Mouse (Mus musculus) embryonic facial prominence, embryonic 15.5 days (tissue): ENCODE measurements around the gene Trappc3. TPM values are rescaled to one million over a fixed set of nuclear protein-coding genes. Genes with fewer than 3 reads are reported as not detected.

Source experiments
- ATAC-seq: fragments of 200-750 bp; cut with Nextera tagmentation; 2 replicates; pipeline ENCODE4 v1.8.0; 2017; ENCODE audit warnings: low read depth, moderate TSS enrichment; ENCODE audit not compliant: insufficient number of reproducible peaks, low FRiP score, low TSS enrichment
- H3K27ac ChIP-seq: fragments of 300-500 bp; sonication (generic); replicated peaks from 2 replicates; pipeline ENCODE4 v1.5.1; 2015; ENCODE audit warnings: mild to moderate bottlenecking, inconsistent platforms
- H3K27me3 ChIP-seq: fragments of 300-500 bp; sonication (generic); 2 replicates; pipeline ENCODE4 v1.6.1; 2015; ENCODE audit warnings: inconsistent platforms
- H3K36me3 ChIP-seq: fragments of 300-500 bp; sonication (generic); 2 replicates; pipeline ENCODE4 v1.6.1; 2015; ENCODE audit warnings: mild to moderate bottlenecking, inconsistent platforms
- H3K4me1 ChIP-seq: fragments of 300-500 bp; sonication (generic); 2 replicates; pipeline ENCODE4 v1.6.1; 2015; ENCODE audit warnings: inconsistent platforms
- H3K4me2 ChIP-seq: fragments of 300-500 bp; sonication (generic); replicated peaks from 2 replicates; pipeline ENCODE4 v1.6.1; 2015; ENCODE audit warnings: mild to moderate bottlenecking, inconsistent platforms
- H3K4me3 ChIP-seq: fragments of 300-500 bp; sonication (generic); replicated peaks from 2 replicates; pipeline ENCODE4 v1.5.1; 2015; ENCODE audit warnings: mild to moderate bottlenecking, inconsistent platforms
- H3K9ac ChIP-seq: fragments of 300-500 bp; sonication (generic); 2 replicates; pipeline ENCODE4 v1.6.1; 2015; ENCODE audit warnings: inconsistent platforms
- H3K9me3 ChIP-seq: fragments of 300-500 bp; sonication (generic); replicated peaks from 2 replicates; pipeline ENCODE4 v1.6.1; 2016; ENCODE audit warnings: inconsistent platforms
- WGBS: fragments of 180-500 bp; shearing (Covaris S2); methylation state at CpG from one replicate; pipeline ENCODE4 v1.1.7; 2015; 5-methylcytosine and 5-hydroxymethylcytosine counted together
- polyA plus RNA-seq: library from polyadenylated mRNA; unstranded; fragments of >200 nt; fragmentation: Nextera tagmentation; extraction: Ambion mirVana; gene quantifications from 2 replicates; pipeline ENCODE4 v1.2.1, GENCODE M21; 2015

Gene Trappc3
- polyA plus RNA-seq, 1 experiment from 2014 or later: 124 TPM

DNA sequence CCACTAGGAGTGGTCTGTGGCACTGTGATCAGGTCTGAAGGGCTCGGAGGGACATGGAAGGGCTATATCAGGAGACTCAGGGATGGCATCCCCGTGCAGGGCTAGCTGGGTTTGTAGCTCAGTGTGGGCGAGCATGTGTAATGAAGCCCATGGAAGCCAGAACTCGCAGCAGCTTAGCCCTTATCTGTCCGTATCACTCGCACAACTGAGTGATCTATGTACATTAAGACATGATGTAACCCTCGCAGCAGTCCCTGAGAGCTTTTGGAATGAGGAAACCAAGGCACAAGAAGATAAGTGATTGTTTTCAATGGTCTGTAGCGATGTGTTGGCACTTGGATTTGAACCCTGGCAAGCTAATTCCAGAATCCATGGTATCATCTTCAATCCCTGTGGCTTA lies 21.5 kb downstream of the Trappc3 start:
- no peak overlapping the region for H3K4me3 ChIP-seq
- no peaks in the 10 kb centered on the region for H3K36me3 ChIP-seq
- H3K4me2 ChIP-seq: no peak overlapping the region
- no peaks in the 10 kb centered on the region for H3K9me3 ChIP-seq
- H3K4me1 ChIP-seq: peaks cover 37% of the 10 kb centered on the region
- H3K9ac ChIP-seq: no peak overlapping the region
- 81% methylated on average over 8 of the region's 8 CpGs for WGBS
- ATAC-seq: no peak
- peaks cover 14% of the 10 kb centered on the region for H3K27me3 ChIP-seq
- H3K27ac ChIP-seq: no peak overlapping the region

DNA sequence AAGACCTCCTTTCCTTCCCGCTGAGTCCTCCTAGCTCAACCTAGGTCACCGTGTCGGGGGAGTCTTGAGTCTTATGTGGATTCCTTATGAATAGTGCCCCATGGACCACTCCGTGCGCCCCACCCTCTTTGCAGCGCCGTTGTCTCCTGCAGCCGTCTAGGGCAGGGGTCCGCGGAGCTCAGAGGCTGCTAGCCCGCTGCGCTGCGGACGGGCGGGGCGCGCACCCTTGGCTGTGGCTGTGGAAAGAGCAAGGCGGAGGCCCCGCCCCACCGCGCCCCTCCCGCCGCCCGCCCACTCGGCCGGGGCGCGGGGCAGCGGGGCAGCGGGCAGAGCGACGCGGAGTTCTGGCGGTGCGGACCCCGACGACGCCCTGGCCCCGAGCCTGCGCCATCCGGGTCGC lies 24.4 kb downstream of the Trappc3 start, which contains the start of gene Col8a2:
Col8a2 (plus strand) TSS at position 302 of the 400 bp plus-strand sequence.
- Histone ChIP-seq H3K9me3 (no peaks in the 10 kb centered on the region), H3K9ac (peak within 1 kb of the TSS; percentile 37; the same call in 1 of the 2 replicates), H3K4me2 (peak within 1 kb of the TSS; percentile 82), H3K27ac (peak within 1 kb of the TSS; percentile 84), H3K27me3 (peaks cover 16% of the 10 kb centered on the region), H3K4me1 (peaks cover 39% of the 10 kb centered on the region), H3K4me3 (peak within 1 kb of the TSS; percentile 59), H3K36me3 (no peaks in the 10 kb centered on the region)
- peak; percentile 56 for ATAC-seq
- WGBS: 3% methylated on average over 40 of the region's 42 CpGs

DNA sequence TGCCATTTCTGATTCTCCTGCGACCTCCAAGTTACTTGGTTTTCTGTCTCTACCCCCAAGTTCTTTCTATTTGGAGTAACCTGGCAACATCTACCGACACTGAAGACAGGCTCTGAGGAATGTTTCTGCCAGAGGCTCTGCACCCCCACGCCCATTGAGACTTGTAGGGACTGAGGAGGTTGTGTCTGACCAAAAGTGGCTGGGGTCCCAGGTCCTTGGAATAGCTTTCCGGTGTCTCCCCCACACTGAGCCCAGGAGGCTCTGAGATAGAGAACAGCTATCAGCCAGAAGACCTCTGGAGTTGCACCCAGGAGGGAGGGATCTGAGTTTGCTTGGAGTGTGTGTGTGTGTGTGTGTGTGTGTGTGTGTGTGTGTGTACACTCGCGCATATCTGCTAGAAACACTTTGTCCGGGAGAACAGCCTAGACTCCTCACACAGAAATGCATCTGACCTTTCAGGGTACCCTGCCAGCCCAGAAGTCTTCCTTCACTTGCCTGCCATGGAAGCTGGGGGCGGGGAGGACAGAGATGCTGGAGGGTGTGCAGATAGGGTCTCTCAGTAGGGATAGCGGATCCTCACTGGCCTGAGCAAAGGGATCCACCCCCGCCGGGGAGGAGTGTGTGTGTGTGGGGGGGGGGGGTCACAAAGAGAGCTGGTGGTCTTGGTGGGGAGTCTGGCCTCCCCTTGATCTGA lies 25.3 kb downstream of the Trappc3 start:
- H3K4me1 ChIP-seq: peaks cover 35% of the 10 kb centered on the region

DNA sequence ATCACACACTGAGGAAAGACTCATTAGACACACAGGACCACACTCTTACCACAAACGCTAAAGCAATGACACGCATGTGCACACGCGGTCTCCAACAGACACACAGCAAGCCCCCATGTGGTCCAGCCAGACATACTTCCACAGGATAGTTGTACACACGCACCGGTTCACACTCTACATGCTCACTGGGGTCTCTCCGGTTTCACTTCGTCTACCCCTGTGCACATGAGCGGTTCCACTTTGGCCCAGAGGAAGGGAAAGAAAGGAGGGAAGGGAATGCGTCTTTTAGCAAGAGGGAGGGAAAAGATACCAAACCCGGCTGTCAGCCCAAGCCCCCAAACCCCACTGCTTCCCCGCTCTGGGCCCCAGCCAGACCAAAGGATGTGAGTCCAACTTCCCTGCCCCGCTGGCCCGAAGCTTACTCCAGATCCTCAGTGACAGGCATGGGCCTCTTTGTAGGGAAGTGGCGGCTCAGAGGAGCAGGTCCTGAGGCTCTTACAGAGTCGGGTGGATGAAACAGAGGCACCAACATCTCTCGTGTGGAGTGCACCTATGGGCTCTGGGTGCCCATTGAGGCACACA lies 26.1 kb downstream of the Trappc3 start:
- WGBS: 23% methylated on average over 17 of the region's 17 CpGs
- H3K36me3 ChIP-seq: no peaks in the 10 kb centered on the region
- H3K27ac ChIP-seq: peak overlapping the region; percentile 84
- H3K9me3 ChIP-seq: no peaks in the 10 kb centered on the region
- no peak overlapping the region for H3K9ac ChIP-seq
- peak overlapping the region; percentile 82 for H3K4me2 ChIP-seq
- ATAC-seq: peak; percentile 55
- peak overlapping the region; percentile 59 for H3K4me3 ChIP-seq
- peaks cover 35% of the 10 kb centered on the region for H3K4me1 ChIP-seq
- peaks cover 16% of the 10 kb centered on the region for H3K27me3 ChIP-seq

More for the DNA sequence above, 25.3 kb downstream of the Trappc3 start:
- Histone ChIP-seq H3K4me3 (peak overlapping the region; percentile 59), H3K27me3 (peaks cover 16% of the 10 kb centered on the region), H3K9ac (no peak overlapping the region; the same call in 1 of the 2 replicates), H3K27ac (peak overlapping the region; percentile 84), H3K9me3 (no peaks in the 10 kb centered on the region), H3K4me2 (peak overlapping the region; percentile 82), H3K36me3 (no peaks in the 10 kb centered on the region)
- no peak for ATAC-seq
- 34% methylated on average over 11 of the region's 11 CpGs for WGBS

DNA sequence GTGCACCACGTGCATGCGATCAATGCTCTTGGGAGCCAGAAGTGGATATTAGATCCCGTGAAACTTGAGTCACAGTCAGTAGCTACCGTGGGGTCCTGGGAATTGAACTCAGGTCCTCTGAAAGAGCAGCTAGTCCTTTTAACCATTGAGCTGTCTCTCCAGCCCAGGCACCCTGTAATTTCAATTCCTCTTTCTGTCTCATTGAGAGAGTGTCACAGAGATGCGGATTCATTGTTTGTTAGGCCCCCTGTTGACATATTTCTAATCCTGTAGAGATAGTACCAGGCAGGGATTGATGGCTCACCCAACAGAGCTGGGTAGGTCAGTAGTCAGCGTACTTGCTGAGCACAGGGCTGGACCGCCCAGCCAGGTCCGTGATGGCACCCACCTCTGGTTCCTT lies 28.2 kb downstream of the Trappc3 start:
- no peaks in the 10 kb centered on the region for H3K36me3 ChIP-seq
- no peak overlapping the region for H3K4me2 ChIP-seq
- H3K27me3 ChIP-seq: peaks cover 16% of the 10 kb centered on the region
- WGBS: 75% methylated on average over 8 of the region's 8 CpGs
- H3K27ac ChIP-seq: no peak overlapping the region
- peaks cover 35% of the 10 kb centered on the region for H3K4me1 ChIP-seq
- no peak overlapping the region for H3K4me3 ChIP-seq
- no peak for ATAC-seq
- H3K9ac ChIP-seq: no peak overlapping the region
- H3K9me3 ChIP-seq: no peaks in the 10 kb centered on the region

DNA sequence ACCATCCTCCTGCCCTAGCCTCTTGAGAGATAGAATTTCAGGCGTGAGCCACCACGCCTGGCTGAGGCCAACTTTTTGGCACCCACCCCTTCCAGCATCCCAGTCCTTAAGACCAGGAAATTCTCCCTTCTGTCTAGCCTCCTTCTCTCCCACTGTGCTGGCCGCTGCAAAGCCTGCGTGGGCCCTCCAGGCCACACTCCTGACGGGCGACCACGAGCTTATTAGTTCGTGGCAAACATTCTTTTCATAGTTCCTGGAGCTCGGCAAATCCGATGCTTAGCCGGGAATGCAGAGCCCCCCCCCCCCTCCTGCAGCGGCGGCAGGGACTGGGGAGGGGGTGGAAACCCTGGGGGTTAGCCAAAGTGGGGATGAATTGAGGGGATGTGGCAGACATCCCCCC lies 29.1 kb downstream of the Trappc3 start:
- 9% methylated on average over 13 of the region's 13 CpGs for WGBS
- 0 out of 2 replicates have a peak, but pooled peaks have one; percentile 8 for ATAC-seq
- Histone ChIP-seq H3K9ac (no peak overlapping the region), H3K9me3 (no peaks in the 10 kb centered on the region), H3K4me1 (peaks cover 35% of the 10 kb centered on the region), H3K4me2 (peak overlapping the region; percentile 10), H3K27me3 (peaks cover 12% of the 10 kb centered on the region), H3K36me3 (no peaks in the 10 kb centered on the region), H3K4me3 (no peak overlapping the region), H3K27ac (no peak overlapping the region; the same call in 1 of the 2 replicates)

DNA sequence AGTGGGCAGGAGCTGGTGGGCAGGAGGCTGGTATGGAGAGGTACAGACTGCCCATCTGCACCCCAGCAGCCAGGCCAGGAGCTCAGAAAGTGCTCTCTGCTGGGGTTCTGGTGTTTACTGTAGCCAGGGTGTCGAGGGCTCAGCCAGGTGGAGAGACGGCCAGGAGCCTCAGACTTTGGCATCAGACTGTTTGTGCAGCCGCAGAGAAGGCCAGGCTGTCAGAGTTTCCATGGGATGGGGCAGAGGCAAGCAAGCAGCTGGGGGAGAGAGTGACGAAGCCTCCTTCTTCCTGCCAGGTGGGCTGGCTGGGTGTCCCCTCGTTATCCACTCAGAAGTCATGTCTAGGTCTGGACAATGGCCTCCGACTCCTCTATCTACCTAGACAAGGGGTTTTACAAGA lies 33.0 kb downstream of the Trappc3 start:
- no peaks in the 10 kb centered on the region for H3K9me3 ChIP-seq
- H3K4me2 ChIP-seq: no peak overlapping the region
- peaks cover 6% of the 10 kb centered on the region for H3K27me3 ChIP-seq
- WGBS: 71% methylated on average over 6 of the region's 6 CpGs
- no peaks in the 10 kb centered on the region; the same call in 1 of the 2 replicates for H3K36me3 ChIP-seq
- no peak overlapping the region for H3K27ac ChIP-seq
- H3K4me3 ChIP-seq: no peak overlapping the region
- ATAC-seq: no peak
- H3K4me1 ChIP-seq: peaks cover 38% of the 10 kb centered on the region
- no peak overlapping the region for H3K9ac ChIP-seq

DNA sequence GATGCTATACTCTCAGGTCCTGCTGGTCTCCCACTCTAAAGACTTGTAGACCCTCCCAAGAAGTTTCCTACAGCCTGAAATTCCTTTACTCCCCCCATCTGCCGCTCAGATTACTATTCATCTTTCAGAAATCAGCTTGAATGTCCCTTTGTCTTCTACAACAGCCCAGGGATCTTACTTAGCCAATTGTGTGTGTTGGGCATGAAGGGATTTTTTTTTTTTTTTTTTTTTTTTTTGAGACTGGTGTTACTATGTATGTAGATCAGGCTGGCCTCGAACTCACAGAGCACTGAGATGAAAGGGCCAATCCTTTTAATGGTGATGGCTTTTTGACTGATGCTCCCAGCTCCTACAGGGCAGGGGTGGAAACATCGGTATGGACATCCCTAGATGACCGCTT lies 33.8 kb downstream of the Trappc3 start:
- no peak for ATAC-seq
- WGBS: 44% methylated on average over 4 of the region's 4 CpGs
- Histone ChIP-seq H3K27me3 (peaks cover 13% of the 10 kb centered on the region), H3K4me2 (no peak overlapping the region), H3K9ac (no peak overlapping the region), H3K4me1 (peaks cover 38% of the 10 kb centered on the region), H3K4me3 (no peak overlapping the region), H3K9me3 (no peaks in the 10 kb centered on the region), H3K27ac (peak overlapping the region; percentile 67; the same call in 1 of the 2 replicates), H3K36me3 (no peaks in the 10 kb centered on the region; the same call in 1 of the 2 replicates)

DNA sequence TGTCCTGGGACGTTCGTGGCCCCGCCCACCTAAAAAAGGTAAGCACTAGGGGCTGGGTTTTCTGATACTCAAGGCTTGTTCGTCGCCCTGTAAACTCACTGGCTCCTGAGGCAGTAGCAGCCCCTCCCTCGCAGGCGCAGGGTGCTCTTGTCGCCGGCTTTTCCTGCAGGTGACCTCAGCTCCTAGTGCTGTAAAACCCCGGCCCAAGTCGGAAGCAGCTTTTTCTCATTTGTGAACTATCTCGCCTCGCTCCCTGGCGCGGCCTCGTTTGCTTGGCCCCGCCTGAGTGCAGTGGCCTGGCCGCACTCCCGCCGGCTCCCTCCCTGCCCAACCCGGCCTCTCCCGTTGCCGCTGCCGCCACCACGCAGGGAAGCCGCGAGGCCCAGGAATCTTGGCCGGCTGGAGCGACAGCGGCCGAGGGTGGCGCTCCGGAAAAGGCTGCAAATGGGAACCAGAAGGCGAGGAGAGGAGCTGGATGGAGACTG lies 34.5 kb downstream of the Trappc3 start:
- peaks cover 18% of the 10 kb centered on the region for H3K27me3 ChIP-seq
- H3K36me3 ChIP-seq: no peaks in the 10 kb centered on the region; the same call in 1 of the 2 replicates
- peak overlapping the region; percentile 67 for H3K27ac ChIP-seq
- peak overlapping the region; percentile 35 for H3K4me3 ChIP-seq
- H3K4me2 ChIP-seq: peak overlapping the region; percentile 70
- no peaks in the 10 kb centered on the region for H3K9me3 ChIP-seq
- under 1% methylated on average over 34 of the region's 34 CpGs for WGBS
- peak overlapping the region; percentile 1; the same call in 1 of the 2 replicates for H3K9ac ChIP-seq
- peak; percentile 18; the same call in 1 of the 2 replicates for ATAC-seq
- peaks cover 38% of the 10 kb centered on the region for H3K4me1 ChIP-seq

DNA sequence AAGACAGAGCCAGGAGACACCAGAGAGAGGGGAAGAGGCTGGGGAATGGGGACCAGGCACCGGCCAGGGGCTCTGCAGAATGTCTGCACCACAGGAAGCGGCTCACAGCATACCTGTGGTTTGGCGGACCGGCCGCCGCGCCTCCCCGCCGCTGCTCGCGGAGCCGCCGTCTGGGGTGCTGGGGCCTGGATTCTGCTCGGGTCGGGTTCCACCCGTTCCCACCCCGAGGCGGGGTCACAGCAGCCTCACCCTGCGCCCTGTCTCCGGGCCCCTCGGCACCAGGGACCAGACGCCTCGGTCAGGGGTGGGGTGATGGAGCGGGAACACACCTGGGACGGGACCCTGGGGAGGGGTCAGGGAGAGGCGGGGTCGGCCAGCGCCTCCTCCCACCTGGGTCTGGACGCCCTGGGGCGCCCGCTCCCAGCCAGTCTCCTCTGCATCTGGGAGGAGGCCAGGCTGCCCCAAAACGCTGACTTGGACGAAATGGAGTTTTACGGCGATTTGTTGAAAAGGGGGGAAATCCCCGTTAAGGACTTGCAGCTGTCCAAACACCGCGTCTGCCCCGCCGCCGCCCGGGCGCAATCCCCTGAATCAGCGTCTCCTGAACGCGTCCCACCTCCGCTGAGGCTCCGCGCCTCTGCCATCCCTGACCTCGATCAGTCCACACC lies 38.9 kb downstream of the Trappc3 start:
- Histone ChIP-seq H3K27ac (peak overlapping the region; percentile 65), H3K36me3 (no peaks in the 10 kb centered on the region; the same call in 1 of the 2 replicates), H3K4me2 (peak overlapping the region; percentile 70), H3K27me3 (peaks cover 25% of the 10 kb centered on the region), H3K9me3 (no peaks in the 10 kb centered on the region), H3K9ac (peak overlapping the region; percentile 18; the same call in 1 of the 2 replicates), H3K4me1 (peaks cover 43% of the 10 kb centered on the region), H3K4me3 (peak overlapping the region; percentile 38)
- WGBS: 2% methylated on average over 50 of the region's 50 CpGs
- peak; percentile 78 for ATAC-seq
